Mouse (Mus musculus): ENCODE data around the gene Zfp979.
"Not testable (repeated sequence)": the region's sequence is repeated elsewhere in the genome, so short reads cannot be mapped to it uniquely, and the experiment has no call there.

Gene Zfp979

GRCm38 (mm10) chr4:147642413-147642812, at the start of gene Zfp979:
Zfp979 (minus strand) TSS chr4:147642513.
- in situ Hi-C loops (cut with MseI, MboI): not testable (repeated sequence)

- in situ Hi-C loops (cut with MseI, MboI): not testable (repeated sequence)
These were observed 12.9 kb upstream of the Zfp979 start for GRCm38 (mm10) chr4:147655245-147655644.

GRCm38 (mm10) chr4:147647407-147647806, 5.1 kb upstream of the Zfp979 start:
- in situ Hi-C loops (cut with MseI, MboI): not testable (repeated sequence)

- in situ Hi-C loops (cut with MseI, MboI): not testable (repeated sequence)
These were observed 381 bp downstream of the Zfp979 start for GRCm38 (mm10) chr4:147641932-147642331.

GRCm38 (mm10) chr4:147633818-147634262, 8.5 kb downstream of the Zfp979 start:
- in situ Hi-C loops (cut with MseI, MboI): not testable (repeated sequence)

- in situ Hi-C loops (cut with MseI, MboI): loop anchor here in 1 of 2 experiments (25.0 kb wide), 1 partner anchor 269 kb away; no protein-coding TSS in a partner anchor
These were observed 35.8 kb downstream of the Zfp979 start for GRCm38 (mm10) chr4:147606511-147606910.

- in situ Hi-C loops (cut with MseI, MboI): loop anchor here in 1 of 2 experiments (25.0 kb wide), 1 partner anchor 268 kb away; no protein-coding TSS in a partner anchor
These were observed 36.8 kb downstream of the Zfp979 start for GRCm38 (mm10) chr4:147605521-147605920.

GRCm38 (mm10) chr4:147603806-147604205, 38.5 kb downstream of the Zfp979 start:
- in situ Hi-C loops (cut with MseI, MboI): loop anchor here in 1 of 2 experiments (25.0 kb wide), 1 partner anchor 267 kb away; no protein-coding TSS in a partner anchor

GRCm38 (mm10) chr4:147601881-147602280, 40.4 kb downstream of the Zfp979 start:
- in situ Hi-C loops (cut with MseI, MboI): loop anchor here in 1 of 2 experiments (25.0 kb wide), 1 partner anchor 265 kb away; no protein-coding TSS in a partner anchor

GRCm38 (mm10) chr4:147598831-147599230, 43.5 kb downstream of the Zfp979 start:
- in situ Hi-C loops (cut with MseI, MboI): loop anchor here in 1 of 2 experiments (25.0 kb wide), 1 partner anchor 262 kb away; no protein-coding TSS in a partner anchor

- in situ Hi-C loops (cut with MseI, MboI): loop anchor here in 1 of 2 experiments (25.0 kb wide), 1 partner anchor 260 kb away; no protein-coding TSS in a partner anchor
These were observed 44.6 kb downstream of the Zfp979 start for GRCm38 (mm10) chr4:147597685-147598084.

GRCm38 (mm10) chr4:147594630-147595029, 47.7 kb downstream of the Zfp979 start:
- in situ Hi-C loops (cut with MseI, MboI): loop anchor here in 1 of 2 experiments (25.0 kb wide), 1 partner anchor 257 kb away; no protein-coding TSS in a partner anchor

GRCm38 (mm10) chr4:147586511-147587473, 55.5 kb downstream of the Zfp979 start:
- in situ Hi-C loops (cut with MseI, MboI): loop anchor here in 1 of 2 experiments (25.0 kb wide), 1 partner anchor 249 kb away; no protein-coding TSS in a partner anchor

GRCm38 (mm10) chr4:147579371-147579770, 62.9 kb downstream of the Zfp979 start:
- in situ Hi-C loops (cut with MseI, MboI): loop anchor here in 1 of 2 experiments (25.0 kb wide), 1 partner anchor 242 kb away; no protein-coding TSS in a partner anchor

- in situ Hi-C loops (cut with MseI, MboI): not testable (repeated sequence)
These were observed 71.2 kb downstream of the Zfp979 start for GRCm38 (mm10) chr4:147571156-147571555.

GRCm38 (mm10) chr4:147565426-147566220, 76.7 kb downstream of the Zfp979 start:
- in situ Hi-C loops (cut with MseI, MboI): no loop called here

Measured in mouse trophoblast stem cell (cell line).